Mouse (Mus musculus): ENCODE measurements around the gene Prkcz.

GRCm38 (mm10) chr4:155352581-155352980, 8.6 kb downstream of the Prkcz start:
- no peak for TF ChIP-seq CTCF (IDR thresholded peaks at IDR 0.05; ENCODE audit: extremely low read depth, insufficient read length, insufficient replicate concordance, low read depth, low read length)
- no peak for TF ChIP-seq POLR2A (IDR thresholded peaks at IDR 0.05; ENCODE audit: low read depth, low read length)
